Mouse (Mus musculus) heart, postnatal 25 days (tissue): ENCODE measurements around the gene Macrod2. TPM values are rescaled to one million over a fixed set of nuclear protein-coding genes. Genes with fewer than 3 reads are reported as not detected.

Source experiments
- DNase-seq: peaks from one replicate; pipeline ENCODE4 v3.0.0; 2022; ENCODE audit warnings: low spot score
- intact Hi-C: fragments of 180-260 bp; cut with DNase I; formaldehyde crosslinking; loops from one replicate; pipeline ENCODE4 v1.15.1; 2025
- total RNA-seq, 2 experiments: library from RNA; stranded (reverse); gene quantifications; 2 replicates each; pipeline ENCODE4 v1.2.3; 2021

Macrod2 gene
- total RNA-seq, 2 experiments from 2014 or later: 8.9 to 9.0 TPM

DNA sequence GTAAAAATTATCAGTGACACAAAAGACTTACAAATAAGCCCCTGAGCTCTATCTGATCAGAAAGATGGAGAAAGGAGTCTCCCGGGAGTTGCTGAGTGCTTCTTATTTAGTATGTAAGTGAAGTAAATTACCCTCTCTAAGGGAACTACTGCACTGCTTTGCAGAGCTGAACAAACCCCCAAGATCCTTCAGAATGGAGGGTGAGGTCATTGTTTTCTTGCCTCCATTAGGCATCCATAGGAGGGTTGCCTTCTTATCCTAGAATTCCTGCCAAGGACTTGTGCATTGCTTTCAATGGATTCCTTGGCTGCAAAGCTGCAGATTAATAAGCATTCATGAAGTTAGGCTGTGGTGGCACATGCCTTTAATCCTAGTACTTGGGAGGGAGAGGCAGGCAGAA is 470.5 kb downstream of the Macrod2 start:
- no peak for DNase-seq
- intact Hi-C loops: no loop called here

DNA sequence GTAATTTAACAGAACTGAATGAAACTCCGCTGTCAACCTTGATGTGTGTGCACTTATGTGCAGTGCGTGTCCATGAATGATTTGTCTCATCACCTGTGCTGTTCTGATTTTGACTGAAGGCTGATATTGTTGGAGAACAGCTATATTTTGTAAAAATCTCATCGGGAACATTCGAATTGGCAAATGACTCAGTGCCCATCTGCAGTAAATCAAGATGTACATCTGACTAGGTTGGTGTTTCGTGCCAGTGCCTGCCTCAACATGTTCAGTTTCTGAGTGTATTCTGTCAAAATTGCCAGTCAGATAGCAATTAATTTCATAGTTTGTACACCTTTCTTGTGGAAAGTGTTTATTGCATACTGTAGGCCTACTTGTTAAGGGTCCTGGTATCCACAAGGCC is 472.0 kb downstream of the Macrod2 start:
- DNase-seq: no peak
- intact Hi-C loops: no loop called here

DNA sequence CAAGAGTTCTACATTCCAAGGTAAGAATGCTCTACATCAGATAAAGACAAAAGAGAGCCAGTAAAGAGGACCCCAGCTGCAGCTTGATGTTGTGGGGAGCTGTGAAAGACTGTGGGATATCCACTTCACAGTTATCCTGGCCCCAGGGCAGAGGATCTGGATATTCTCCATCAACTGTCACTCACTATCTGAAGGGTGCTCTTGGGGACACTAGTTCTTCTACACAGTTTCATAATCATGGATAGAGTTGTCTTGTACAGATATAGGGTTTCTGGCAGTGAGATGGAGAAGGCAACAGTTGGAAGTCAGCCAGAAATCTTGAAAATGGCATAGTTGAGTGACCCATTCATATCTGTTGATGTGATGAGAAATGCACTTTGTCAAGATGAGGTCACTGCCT is 490.1 kb downstream of the Macrod2 start:
- intact Hi-C loops: no loop called here
- DNase-seq: no peak

DNA sequence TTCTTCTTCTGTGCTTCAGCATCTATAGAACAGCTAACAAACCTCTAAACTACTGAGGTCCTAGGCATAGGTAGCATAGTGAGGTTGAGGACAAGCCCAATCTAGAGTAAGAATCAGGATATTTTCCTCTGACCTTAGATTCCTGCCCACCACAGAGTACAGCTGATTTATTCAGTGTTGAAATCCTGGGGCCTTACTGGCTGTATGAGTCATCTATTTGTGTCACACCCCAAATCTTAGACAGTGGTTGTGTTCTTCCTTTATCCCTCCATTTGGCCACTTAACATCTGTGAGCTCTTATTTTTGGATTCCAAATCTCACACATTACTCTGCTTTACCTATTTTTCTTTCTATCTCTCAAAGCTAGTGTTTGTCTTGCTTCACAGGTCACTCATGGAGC is 495.6 kb downstream of the Macrod2 start:
- intact Hi-C loops: no loop called here
- DNase-seq: no peak

DNA sequence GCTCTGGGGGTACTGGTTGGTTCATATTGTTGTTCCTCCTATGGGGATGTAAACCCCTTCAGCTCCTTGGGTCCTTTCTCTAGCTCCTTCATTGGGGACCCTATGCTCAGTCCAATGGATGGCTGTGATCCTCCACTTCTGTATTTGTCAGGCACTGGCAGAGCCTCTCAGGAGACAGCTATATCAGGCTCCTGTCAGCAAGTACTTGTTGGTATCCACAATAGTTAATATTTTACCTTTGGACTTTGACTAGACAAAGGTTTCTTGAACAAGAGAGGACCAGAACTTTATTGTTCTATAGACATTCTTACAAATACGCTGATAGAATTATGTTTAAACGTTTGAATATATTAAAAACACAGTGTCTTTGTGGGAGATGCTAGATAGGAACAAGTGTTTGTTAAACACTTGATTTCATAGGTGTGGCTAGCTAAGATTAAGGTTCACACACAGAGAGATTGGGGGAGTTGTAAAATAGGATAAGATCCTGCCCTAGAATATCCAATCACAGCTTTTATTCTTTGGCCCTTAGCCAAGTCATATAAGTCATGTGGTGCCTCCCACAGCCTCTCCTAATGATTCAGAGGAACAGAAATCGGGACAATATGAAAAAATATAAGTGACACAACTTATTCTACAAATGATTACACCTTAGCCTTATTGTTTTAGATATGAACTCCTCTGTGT is 501.4 kb downstream of the Macrod2 start:
- intact Hi-C loops: no loop called here
- DNase-seq: no peak

GRCm38 (mm10) chr2:140898408-140898985 is 503.4 kb downstream of the Macrod2 start:
- no peak for DNase-seq
- intact Hi-C loops: no loop called here

DNA sequence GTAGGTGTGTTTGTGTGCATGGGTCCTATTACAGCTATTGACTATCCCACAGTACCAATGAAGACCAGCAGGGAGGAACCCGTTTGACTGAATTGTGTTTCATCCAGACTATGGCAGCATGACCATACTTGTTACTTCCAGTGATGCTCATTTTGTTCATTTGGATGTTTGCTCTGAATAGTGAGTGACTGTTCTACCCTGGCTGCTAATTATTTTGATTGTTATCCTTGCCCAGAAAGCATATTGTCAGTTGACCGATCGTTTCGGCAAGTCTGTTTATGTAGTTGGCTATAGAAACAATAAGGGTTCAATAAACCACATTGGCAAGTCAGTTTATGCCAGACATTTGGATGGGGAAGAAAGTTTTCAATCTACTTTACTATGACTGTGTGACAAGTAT is 510.2 kb downstream of the Macrod2 start:
- DNase-seq: no peak
- intact Hi-C loops: no loop called here

GRCm38 (mm10) chr2:140906123-140906522 is 511.0 kb downstream of the Macrod2 start:
- no peak for DNase-seq
- intact Hi-C loops: no loop called here

DNA sequence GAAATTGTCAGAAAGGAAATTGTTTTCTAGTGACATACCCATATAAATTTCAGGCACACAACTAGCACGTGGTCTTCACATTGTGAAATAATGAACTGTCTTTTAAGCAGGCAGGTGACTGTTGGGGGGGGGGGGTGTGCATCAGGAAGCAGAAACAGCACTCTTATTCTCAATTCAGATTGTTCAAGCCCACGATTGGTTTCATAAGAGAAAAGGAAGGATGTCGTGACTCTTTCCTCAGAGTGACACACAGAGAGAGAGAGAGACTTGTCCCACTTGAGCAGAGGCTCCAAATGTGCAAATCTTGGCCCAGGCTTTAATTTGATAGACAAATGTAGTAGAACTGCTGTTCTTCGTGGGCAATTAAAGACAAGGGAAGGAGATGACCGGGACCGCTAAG is 516.4 kb downstream of the Macrod2 start:
- intact Hi-C loops: no loop called here
- DNase-seq: no peak

DNA sequence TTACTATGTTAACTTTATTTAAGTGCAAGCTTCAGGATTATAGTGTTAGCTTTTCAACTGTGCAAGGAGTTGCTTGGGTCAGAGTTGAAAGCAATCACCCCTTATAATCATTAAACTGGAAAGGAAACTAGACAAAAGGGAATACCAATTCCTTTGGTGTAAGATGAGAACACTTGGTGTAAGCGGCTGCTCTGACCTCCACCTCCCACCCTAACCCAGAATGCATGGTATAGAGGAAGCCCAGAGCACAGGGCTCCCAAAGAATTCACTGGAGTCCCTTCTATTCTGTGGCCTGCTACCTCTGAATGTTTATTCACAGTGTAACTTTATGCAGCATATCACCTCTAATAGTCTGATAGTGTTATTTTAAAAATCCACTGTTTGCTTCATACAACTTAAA is 517.1 kb downstream of the Macrod2 start:
- DNase-seq: no peak
- intact Hi-C loops: no loop called here

GRCm38 (mm10) chr2:140912931-140913330 is 517.8 kb downstream of the Macrod2 start:
- intact Hi-C loops: no loop called here
- no peak for DNase-seq

DNA sequence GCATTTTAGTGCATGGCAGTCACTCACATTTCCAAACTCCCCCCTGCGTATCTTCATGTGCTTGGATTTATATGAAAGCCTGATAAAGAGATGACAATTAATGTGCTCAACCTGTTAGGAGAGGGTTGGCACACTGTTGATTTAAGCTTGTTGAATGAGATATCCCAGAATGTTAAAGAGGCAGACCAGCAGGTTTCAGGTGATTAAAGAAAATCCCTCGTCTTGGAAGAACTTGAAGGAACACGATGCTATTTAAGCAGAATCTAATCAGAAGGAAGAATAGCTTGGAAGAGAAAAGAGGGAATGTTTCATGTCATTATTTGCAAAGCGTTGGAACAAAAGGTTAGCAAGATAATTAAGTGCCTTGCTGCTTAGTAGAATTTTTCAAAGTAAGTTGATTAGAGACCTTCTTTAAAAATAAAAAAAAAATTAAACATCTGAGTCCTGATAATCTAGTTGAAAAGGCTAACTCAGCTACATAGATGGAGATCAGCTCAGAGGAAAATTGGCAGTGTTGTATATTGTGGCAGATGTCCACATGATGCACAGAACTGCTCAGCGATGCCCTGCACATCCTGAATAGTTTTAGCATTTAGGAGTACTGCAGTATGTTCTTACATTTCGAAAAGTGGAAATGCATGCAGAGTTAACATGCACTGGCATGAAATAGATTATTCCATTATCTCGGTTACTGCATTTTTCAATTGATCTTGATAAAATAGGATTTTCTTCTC is 518.7 kb downstream of the Macrod2 start:
- intact Hi-C loops: no loop called here
- DNase-seq: no peak

GRCm38 (mm10) chr2:140926922-140927321 is 531.8 kb downstream of the Macrod2 start:
- intact Hi-C loops: no loop called here
- no peak for DNase-seq

GRCm38 (mm10) chr2:140934483-140934882 is 539.4 kb downstream of the Macrod2 start:
- intact Hi-C loops: no loop called here
- DNase-seq: no peak

DNA sequence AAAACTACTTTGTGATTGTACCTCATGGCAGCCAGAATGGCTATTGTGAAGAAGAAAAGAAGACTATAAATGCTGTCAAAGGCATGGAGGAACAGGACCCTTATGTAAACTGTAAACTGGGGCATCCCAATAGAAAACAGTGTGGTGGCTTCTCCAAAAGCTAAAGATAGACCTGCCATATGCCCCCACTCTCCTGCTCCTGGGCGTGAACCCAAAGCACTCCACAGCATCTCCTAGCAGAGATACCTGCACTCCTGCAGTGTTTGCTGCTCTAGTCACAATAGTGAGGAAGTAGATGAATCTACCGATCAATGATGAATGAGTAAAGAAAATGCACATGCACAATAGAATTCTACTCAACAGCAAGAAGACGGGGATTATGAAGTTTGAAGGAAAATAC is 554.4 kb downstream of the Macrod2 start:
- DNase-seq: no peak
- intact Hi-C loops: no loop called here

- intact Hi-C loops: no loop called here
- DNase-seq: no peak
These were observed 564.1 kb downstream of the Macrod2 start for GRCm38 (mm10) chr2:140959246-140959645.

DNA sequence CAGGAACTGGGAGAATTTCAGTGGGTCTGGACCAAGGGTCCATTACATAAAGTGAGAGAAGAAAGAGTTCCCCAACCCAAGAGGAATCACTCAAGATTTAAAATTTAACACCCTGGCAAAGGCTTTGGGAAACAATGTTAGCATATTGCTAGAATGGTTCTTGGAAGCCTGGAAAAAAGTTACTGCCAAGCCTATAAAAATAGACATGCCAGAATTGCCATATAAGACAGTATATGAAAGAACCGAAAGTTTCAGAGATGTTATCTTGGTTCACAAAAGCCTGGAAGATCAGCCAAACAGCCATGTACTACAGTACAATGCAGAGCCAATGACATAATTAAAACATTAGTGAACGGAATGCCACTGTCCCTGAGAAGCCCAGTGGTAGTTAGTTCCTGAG is 575.1 kb downstream of the Macrod2 start:
- no peak for DNase-seq
- intact Hi-C loops: no loop called here

- intact Hi-C loops: no loop called here
- DNase-seq: no peak
These were observed 576.7 kb downstream of the Macrod2 start for GRCm38 (mm10) chr2:140971845-140972244.

DNA sequence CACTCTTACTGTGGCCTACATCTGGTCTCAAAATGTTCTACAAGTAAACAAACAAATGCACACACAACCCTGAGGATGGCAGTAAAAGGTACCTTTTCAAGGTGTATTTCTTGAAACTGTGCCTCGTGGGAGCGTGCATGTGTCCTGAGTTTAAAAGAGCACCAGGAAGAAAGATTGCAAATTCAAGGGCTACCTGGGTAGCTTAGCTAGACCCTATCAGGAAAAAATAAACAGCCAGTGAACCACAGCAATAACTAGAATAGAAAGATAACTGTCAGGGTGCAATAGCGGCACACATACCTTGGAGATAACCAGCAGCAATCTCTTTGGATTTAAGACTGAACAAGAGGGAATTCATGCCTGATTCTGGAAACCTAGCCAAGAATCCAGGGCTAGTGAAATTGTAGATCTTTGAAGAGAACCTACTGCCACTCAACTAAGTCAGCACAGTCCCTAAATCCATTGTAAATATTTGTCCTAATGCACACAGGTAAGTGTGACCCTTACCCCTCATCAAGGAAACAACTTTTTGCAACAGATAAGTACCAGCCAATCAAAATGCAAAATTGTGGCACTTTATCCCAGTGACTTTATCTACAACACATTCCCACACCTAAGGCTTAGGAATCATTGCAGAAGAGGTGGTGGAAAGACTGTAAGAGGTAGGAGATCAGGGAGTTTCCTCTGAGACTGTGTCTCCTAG is 590.7 kb downstream of the Macrod2 start:
- no peak for DNase-seq
- intact Hi-C loops: no loop called here

GRCm38 (mm10) chr2:141003846-141004245 is 608.7 kb downstream of the Macrod2 start:
- DNase-seq: no peak
- intact Hi-C loops: no loop called here

GRCm38 (mm10) chr2:141004326-141004725 is 609.2 kb downstream of the Macrod2 start:
- intact Hi-C loops: no loop called here
- no peak for DNase-seq
